Mouse (Mus musculus): ENCODE results near the gene Degs1.
A peak's percentile ranks its signal among the peaks of the same experiment; 100 is the strongest.

The Degs1 gene

GRCm38 (mm10) chr1:182280577-182280976, 2.0 kb downstream of the Degs1 start:
- no peak for DNase-seq (ENCODE audit: low spot score in 2 of 2)

DNA sequence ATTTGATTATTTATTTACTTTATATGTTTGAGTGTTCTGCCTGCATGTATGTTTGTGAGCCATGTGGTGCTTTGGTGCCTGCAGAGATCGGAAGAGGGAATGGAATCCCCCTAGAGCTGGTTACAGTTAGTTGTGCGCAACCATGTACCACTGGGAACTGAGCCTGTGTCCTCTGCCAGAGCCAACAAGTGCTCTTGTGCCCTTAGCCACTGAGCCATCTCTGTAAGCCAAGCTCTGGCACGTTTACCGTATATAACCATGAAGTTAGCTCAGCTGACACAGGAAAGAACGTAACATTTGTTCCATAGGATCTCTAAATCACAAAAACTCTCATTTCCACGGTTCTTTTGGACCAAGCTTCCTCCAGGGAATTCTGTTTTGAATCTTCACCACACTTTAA, 2.6 kb downstream of the Degs1 start:
- DNase-seq (ENCODE audit: low spot score in 2 of 2) = no peak

GRCm38 (mm10) chr1:182279436-182279835, 3.2 kb downstream of the Degs1 start:
- DNase-seq (ENCODE audit: low spot score in 2 of 2) = no peak

- DNase-seq (ENCODE audit: low spot score in 2 of 2) = no peak
Measured at GRCm38 (mm10) chr1:182275109-182275508, 7.5 kb downstream of the Degs1 start.

DNA sequence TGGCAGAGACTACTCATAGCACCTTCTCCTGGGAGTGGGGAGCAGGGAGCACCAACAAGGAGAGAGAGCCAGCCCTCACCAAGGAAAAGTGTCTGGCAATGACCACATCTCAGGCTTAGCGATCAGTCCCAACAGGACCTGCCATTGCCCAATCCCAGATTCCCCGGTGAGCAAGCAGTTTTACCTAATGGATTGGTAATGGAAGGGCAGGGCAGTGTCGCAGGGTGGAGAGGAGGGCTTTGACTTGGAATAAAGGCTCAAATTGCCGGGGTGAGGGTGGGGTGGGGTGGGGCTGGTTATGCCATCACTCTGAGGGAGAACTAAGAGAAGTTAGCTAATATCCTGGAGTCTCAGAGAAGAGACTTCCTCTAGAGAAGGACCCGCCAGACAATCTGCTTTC, 11.0 kb downstream of the Degs1 start:
- DNase-seq (ENCODE audit: low spot score in 2 of 2) = no peak

GRCm38 (mm10) chr1:182271130-182271529, 11.5 kb downstream of the Degs1 start:
- no peak for DNase-seq (ENCODE audit: low spot score in 2 of 2)

GRCm38 (mm10) chr1:182268317-182268716, 14.3 kb downstream of the Degs1 start:
- DNase-seq (ENCODE audit: low spot score in 2 of 2) = no peak

DNA sequence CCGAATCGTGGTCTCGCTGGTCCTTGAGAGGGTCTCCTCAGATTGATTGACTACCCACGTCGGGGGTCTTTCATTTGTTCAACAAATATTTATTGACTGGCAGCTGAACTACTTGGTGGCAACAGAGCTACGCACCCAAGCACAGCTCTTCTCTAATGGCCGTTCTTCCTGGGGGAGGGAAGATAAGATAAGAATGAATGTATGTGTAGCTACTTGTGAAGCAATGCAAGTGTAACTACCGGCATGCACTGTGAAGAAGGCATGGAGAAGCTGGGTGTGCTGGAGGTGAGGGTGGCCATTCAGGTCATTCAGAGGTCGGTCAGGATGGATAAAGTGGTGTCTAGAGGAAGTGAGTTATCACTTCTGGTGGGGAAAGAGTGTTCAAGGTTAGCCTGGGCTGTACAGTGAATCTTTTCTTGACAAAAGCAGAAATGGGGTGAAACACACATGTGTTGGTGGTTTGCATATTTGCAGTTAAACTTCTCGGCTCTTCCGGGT, 16.5 kb downstream of the Degs1 start:
- no peak for DNase-seq (ENCODE audit: low spot score in 2 of 2)

DNA sequence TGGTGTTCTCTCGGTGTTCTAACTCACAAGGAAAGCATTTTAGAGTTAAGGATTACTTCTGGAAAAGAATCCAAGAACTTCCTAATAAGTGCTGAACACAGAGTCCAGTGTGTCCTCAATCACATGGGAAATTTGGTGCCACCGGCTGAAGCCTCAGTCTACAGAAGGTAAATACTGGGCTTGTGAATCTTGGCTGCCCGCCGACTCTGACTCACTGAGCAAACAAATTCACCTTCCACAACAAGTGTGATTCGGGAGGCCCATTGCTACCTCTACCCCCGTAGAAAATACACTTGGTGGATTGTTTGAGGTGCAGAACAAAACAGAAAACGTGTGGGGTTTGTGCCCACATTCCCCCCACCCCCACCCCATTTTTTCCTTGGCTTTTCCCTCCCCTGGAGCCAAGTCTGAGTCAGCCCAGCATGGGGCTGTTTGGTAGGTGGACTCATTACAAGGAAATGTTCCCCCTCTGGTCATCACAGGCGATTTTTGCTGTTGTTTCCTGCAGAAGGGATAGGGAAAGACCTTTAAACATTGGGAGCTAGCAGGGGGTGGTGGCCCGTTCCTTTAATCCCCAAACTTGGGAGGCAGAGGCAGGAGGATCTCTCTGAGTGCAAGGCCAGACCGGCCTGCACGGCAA, 26.4 kb downstream of the Degs1 start:
- DNase-seq (ENCODE audit: low spot score in 2 of 2) = no peak

- DNase-seq (ENCODE audit: low spot score in 2 of 2) = no peak
Measured at GRCm38 (mm10) chr1:182255031-182255430, 27.6 kb downstream of the Degs1 start.

- no peak for DNase-seq (ENCODE audit: low spot score in 2 of 2)
Measured at GRCm38 (mm10) chr1:182254618-182255017, 28.0 kb downstream of the Degs1 start.

DNA sequence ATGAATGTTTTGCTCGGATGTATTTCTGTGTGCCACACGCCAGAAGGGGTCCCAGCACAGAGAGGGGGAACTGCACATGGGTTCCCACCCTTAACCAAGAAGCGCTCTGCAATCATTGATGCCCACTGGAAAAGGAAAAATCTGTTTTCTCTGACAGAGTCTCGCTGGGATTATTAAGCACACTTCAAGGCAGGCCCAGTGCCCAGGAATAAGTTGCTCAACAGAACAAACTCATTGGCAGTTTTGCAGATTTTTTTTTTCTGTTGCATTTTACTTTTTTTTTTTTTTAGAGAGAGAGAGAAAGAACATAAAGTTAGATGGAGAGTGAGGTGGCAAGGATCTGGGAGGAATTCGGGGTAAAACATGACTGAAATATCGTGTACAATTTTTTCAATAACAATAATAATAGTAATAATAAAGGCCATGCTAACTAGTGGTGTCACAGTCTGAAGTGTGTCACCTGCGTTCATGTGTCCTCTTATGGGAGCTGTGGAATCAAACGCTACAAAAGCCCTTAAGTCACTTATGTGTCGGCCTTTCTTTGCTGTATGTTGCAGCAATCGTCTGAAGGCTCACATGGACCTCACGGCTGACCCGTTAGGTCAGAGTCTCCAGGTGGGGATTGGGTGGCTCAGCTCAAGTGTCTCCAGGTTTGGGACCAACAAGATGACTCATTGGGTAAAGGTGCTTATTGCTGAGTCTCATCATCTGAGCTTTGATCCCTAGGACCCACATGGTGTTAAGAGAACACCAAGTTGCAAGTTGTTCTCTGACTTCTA, 28.7 kb downstream of the Degs1 start:
- no peak for DNase-seq (ENCODE audit: low spot score in 2 of 2)

GRCm38 (mm10) chr1:182252534-182253171, 30.0 kb downstream of the Degs1 start:
- DNase-seq (ENCODE audit: low spot score in 2 of 2) = no peak

- no peak for DNase-seq (ENCODE audit: low spot score in 2 of 2)
Measured at GRCm38 (mm10) chr1:182250734-182251133, 31.9 kb downstream of the Degs1 start.

GRCm38 (mm10) chr1:182249298-182249697, 33.3 kb downstream of the Degs1 start:
- no peak for DNase-seq (ENCODE audit: low spot score in 2 of 2)

- no peak for DNase-seq (ENCODE audit: low spot score in 2 of 2)
Measured at GRCm38 (mm10) chr1:182245003-182245402, 37.6 kb downstream of the Degs1 start.

GRCm38 (mm10) chr1:182238056-182238703, 44.4 kb downstream of the Degs1 start:
- DNase-seq (ENCODE audit: low spot score in 2 of 2) = no peak

DNA sequence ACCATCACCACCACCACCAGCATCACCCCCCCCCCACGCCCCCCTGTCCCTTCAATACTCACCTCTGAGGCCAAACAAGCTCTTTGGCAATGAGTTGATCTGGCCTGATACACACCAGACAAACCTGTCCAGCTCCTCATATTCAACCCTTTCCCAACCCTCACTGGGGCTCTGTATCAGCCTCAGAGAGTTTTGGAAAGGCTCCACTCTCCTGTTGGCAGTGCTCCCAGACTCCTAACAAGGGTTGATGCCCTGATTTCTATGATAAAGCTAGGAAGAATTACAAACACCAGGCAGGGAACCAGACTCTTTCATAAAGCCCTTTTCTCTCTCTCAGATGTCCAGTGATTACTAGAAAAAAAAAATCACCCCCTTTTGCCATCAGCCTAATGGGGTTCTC, 45.2 kb downstream of the Degs1 start:
- peak; percentile 42 to 57 for DNase-seq (ENCODE audit: low spot score in 2 of 2)

- no peak for DNase-seq (ENCODE audit: low spot score in 2 of 2)
Measured at GRCm38 (mm10) chr1:182235174-182235573, 47.4 kb downstream of the Degs1 start.

DNA sequence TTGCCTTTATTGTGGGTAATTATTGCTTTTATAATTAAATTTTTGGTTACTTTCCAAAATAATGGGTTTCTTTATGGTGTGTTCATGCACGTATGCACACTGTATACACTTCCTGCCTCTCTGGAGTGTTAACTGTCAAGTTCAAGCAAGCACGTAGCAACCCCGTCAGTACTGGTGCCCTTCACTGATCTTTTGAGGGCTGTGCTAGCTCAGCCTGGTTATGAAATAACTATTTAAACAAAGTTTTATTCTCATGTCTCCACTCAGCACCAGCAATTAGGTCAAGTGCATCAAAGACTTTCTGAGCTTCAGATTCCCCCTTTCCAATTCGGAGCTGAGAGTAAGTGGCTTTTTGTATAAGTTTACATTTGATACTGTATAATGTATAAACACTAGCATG, 53.2 kb downstream of the Degs1 start:
- DNase-seq (ENCODE audit: low spot score in 2 of 2) = no peak

DNA sequence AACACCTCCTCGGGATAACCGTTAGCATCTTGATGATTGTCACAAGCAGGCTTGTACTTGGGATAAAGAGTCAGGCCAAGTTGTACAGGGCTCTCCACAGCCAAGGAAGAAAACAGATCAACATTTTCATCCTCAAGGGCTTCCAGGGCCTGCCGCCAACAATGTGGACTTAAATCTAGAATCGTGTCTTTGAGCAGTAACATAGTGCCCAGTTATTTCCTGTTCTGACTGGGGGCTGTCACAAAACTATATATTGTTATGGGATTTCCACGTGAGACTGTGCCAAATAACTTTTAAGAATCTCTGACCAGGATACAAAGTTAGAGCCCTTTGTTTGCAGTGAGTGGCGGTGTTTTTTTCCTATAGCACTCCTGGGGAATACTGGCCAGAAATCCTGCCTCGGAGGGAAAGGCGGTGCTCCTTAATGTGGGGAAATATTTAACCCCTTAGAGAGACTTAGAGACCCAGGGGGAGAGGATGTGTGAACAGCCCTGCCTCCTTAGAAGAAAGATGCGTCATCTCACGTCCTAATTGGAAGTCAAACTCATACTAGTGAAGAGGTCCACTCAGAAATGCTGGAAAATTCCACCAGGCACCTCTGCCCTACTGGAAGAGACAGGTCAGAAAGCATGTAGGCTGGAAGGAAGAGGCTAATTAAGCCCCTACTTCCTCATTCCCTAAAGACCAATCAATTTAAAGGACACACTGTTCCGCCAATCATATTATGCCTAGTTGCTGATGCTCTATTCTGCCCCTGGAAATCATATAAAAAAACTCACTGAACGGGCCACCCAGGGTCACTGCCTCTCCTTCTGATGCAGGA, 55.3 kb downstream of the Degs1 start:
- no peak for DNase-seq (ENCODE audit: low spot score in 2 of 2)
